Mouse (Mus musculus) forebrain, postnatal 0 days (tissue): Measurements from ENCODE around the gene Vegfa. TPM values are rescaled to one million over a fixed set of nuclear protein-coding genes. Genes with fewer than 3 reads are reported as not detected.

Experiments
- ATAC-seq: fragments of 200-750 bp; cut with Nextera tagmentation; 2 replicates; pipeline ENCODE4 v1.8.0; 2017; ENCODE audit warnings: mild to moderate bottlenecking, moderate library complexity
- DNase-seq: peaks from one replicate; pipeline ENCODE4 v3.0.0-alpha.2; 2015
- H3K27ac ChIP-seq: fragments of 300-500 bp; sonication (generic); 2 replicates; pipeline ENCODE4 v1.5.1; 2014; ENCODE audit warnings: low read depth, mild to moderate bottlenecking, antibody characterized with exemption, low read length, moderate library complexity, mixed read lengths
- H3K27me3 ChIP-seq: fragments of 300-500 bp; sonication (generic); 2 replicates; pipeline ENCODE4 v1.6.1; 2014; ENCODE audit warnings: mild to moderate bottlenecking, low read length, mixed read lengths; ENCODE audit not compliant: insufficient read depth
- H3K36me3 ChIP-seq: fragments of 300-500 bp; sonication (generic); 2 replicates; pipeline ENCODE4 v1.6.1; 2014; ENCODE audit warnings: mild to moderate bottlenecking, moderate library complexity; ENCODE audit not compliant: insufficient read depth
- H3K4me1 ChIP-seq: fragments of 300-500 bp; sonication (generic); 2 replicates; pipeline ENCODE4 v1.6.1; 2014; ENCODE audit warnings: antibody characterized with exemption; ENCODE audit not compliant: insufficient read depth
- H3K4me2 ChIP-seq: fragments of 300-500 bp; sonication (generic); 2 replicates; pipeline ENCODE4 v1.6.1; 2014; ENCODE audit warnings: low read depth, mild to moderate bottlenecking, moderate library complexity
- H3K4me3 ChIP-seq: fragments of 300-500 bp; sonication (generic); 2 replicates; pipeline ENCODE4 v1.5.1; 2014; ENCODE audit warnings: low read depth, low read length, mixed read lengths
- H3K9ac ChIP-seq: fragments of 300-500 bp; sonication (generic); 2 replicates; pipeline ENCODE4 v1.6.1; 2014; ENCODE audit warnings: mild to moderate bottlenecking
- H3K9me3 ChIP-seq: fragments of 300-500 bp; sonication (generic); 2 replicates; pipeline ENCODE4 v1.6.1; 2016; ENCODE audit warnings: low read length
- CTCF ChIP-seq: sonication (generic); IDR thresholded peaks from 2 replicates; pipeline ENCODE4 v1.5.1; 2016; ENCODE audit warnings: antibody characterized with exemption, control low read depth, low read depth
- WGBS: fragments of 180-500 bp; shearing (Covaris S2); extraction: QIAGEN DNeasy Blood & Tissue Kit; methylation state at CpG from one replicate; pipeline ENCODE4 v1.1.7; 2014; 5-methylcytosine and 5-hydroxymethylcytosine counted together
- polyA plus RNA-seq: library from polyadenylated mRNA; unstranded; fragments of >200 nt; fragmentation: Nextera tagmentation; extraction: Ambion mirVana; gene quantifications from 2 replicates; pipeline ENCODE4 v1.2.1, GENCODE M21; 2015
- total RNA-seq: library from RNA; depleted of rRNA; stranded (reverse); fragments of >200 nt; gene quantifications from 2 replicates; pipeline ENCODE4 v1.2.3, GENCODE M21; 2014

The Vegfa gene
- total and polyA plus RNA-seq, 2 experiments from 2014 or later: 2.0 to 96.5 TPM

- DNase-seq (peak; percentile 27), ATAC-seq (no peak)
- 48% methylated on average over 1 of the region's 1 CpGs for WGBS
Observed at GRCm38 (mm10) chr17:45981841-45982240, 50.3 kb downstream of the Vegfa start.

GRCm38 (mm10) chr17:45979025-45979805 is 53.0 kb downstream of the Vegfa start:
- no peak for TF ChIP-seq CTCF
- Histone ChIP-seq H3K36me3 (no peaks in the 10 kb centered on the region), H3K4me3 (no peak overlapping the region), H3K4me2 (no peak overlapping the region), H3K9ac (no peak overlapping the region), H3K27me3 (no peaks in the 10 kb centered on the region), H3K4me1 (no peaks in the 10 kb centered on the region), H3K9me3 (no peaks in the 10 kb centered on the region), H3K27ac (no peak overlapping the region)
- no peak for DNase-seq
- WGBS: 63% methylated on average over 10 of the region's 10 CpGs
- no peak for ATAC-seq

More at GRCm38 (mm10) chr17:45981841-45982240, 50.3 kb downstream of the Vegfa start:
- H3K4me2 ChIP-seq: no peak overlapping the region
- no peak for TF ChIP-seq CTCF
- H3K9ac ChIP-seq: no peak overlapping the region
- H3K36me3 ChIP-seq: no peaks in the 10 kb centered on the region
- no peaks in the 10 kb centered on the region for H3K9me3 ChIP-seq
- H3K4me3 ChIP-seq: no peak overlapping the region
- H3K4me1 ChIP-seq: no peaks in the 10 kb centered on the region
- no peak overlapping the region for H3K27ac ChIP-seq
- no peaks in the 10 kb centered on the region for H3K27me3 ChIP-seq

- 85% methylated on average over 7 of the region's 7 CpGs for WGBS
- TF ChIP-seq CTCF: no peak
- H3K9ac ChIP-seq: no peak overlapping the region
- no peak overlapping the region for H3K27ac ChIP-seq
- no peaks in the 10 kb centered on the region for H3K4me1 ChIP-seq
- H3K9me3 ChIP-seq: no peaks in the 10 kb centered on the region
- DNase-seq (no peak), ATAC-seq (no peak)
- H3K36me3 ChIP-seq: no peaks in the 10 kb centered on the region
- no peaks in the 10 kb centered on the region for H3K27me3 ChIP-seq
- H3K4me3 ChIP-seq: no peak overlapping the region
- H3K4me2 ChIP-seq: no peak overlapping the region
Observed at GRCm38 (mm10) chr17:45974461-45974860, 57.7 kb downstream of the Vegfa start.

- 85% methylated on average over 7 of the region's 7 CpGs for WGBS
- no peaks in the 10 kb centered on the region for H3K27me3 ChIP-seq
- no peaks in the 10 kb centered on the region for H3K9me3 ChIP-seq
- no peak for DNase-seq
- H3K4me3 ChIP-seq: no peak overlapping the region
- no peak overlapping the region for H3K9ac ChIP-seq
- no peak for TF ChIP-seq CTCF
- no peak overlapping the region for H3K27ac ChIP-seq
- no peaks in the 10 kb centered on the region for H3K36me3 ChIP-seq
- no peaks in the 10 kb centered on the region for H3K4me1 ChIP-seq
- ATAC-seq: no peak
- no peak overlapping the region for H3K4me2 ChIP-seq
Observed at GRCm38 (mm10) chr17:45973214-45973613, 59.0 kb downstream of the Vegfa start.

- no peaks in the 10 kb centered on the region for H3K4me1 ChIP-seq
- ATAC-seq: no peak
- H3K27ac ChIP-seq: no peak overlapping the region
- H3K9me3 ChIP-seq: no peaks in the 10 kb centered on the region
- 82% methylated on average over 7 of the region's 7 CpGs for WGBS
- no peak for DNase-seq
- no peak for TF ChIP-seq CTCF
- H3K36me3 ChIP-seq: no peaks in the 10 kb centered on the region
- H3K9ac ChIP-seq: no peak overlapping the region
- no peaks in the 10 kb centered on the region for H3K27me3 ChIP-seq
- H3K4me2 ChIP-seq: no peak overlapping the region
- H3K4me3 ChIP-seq: no peak overlapping the region
Observed at GRCm38 (mm10) chr17:45972405-45972804, 59.8 kb downstream of the Vegfa start.

GRCm38 (mm10) chr17:45971800-45972199 is 60.4 kb downstream of the Vegfa start:
- Histone ChIP-seq H3K27me3 (no peaks in the 10 kb centered on the region), H3K9ac (no peak overlapping the region), H3K4me1 (no peaks in the 10 kb centered on the region), H3K36me3 (no peaks in the 10 kb centered on the region), H3K4me2 (no peak overlapping the region), H3K27ac (no peak overlapping the region), H3K4me3 (no peak overlapping the region), H3K9me3 (no peaks in the 10 kb centered on the region)
- no peak for TF ChIP-seq CTCF
- DNase-seq: no peak
- 89% methylated on average over 6 of the region's 6 CpGs for WGBS
- no peak for ATAC-seq

GRCm38 (mm10) chr17:45970741-45971550 is 61.2 kb downstream of the Vegfa start:
- WGBS: 84% methylated on average over 17 of the region's 17 CpGs
- ATAC-seq: no peak
- H3K27me3 ChIP-seq: no peaks in the 10 kb centered on the region
- H3K4me3 ChIP-seq: no peak overlapping the region
- H3K27ac ChIP-seq: no peak overlapping the region
- no peak for DNase-seq
- H3K9me3 ChIP-seq: no peaks in the 10 kb centered on the region
- TF ChIP-seq CTCF: no peak
- no peak overlapping the region for H3K9ac ChIP-seq
- no peak overlapping the region for H3K4me2 ChIP-seq
- no peaks in the 10 kb centered on the region for H3K4me1 ChIP-seq
- no peaks in the 10 kb centered on the region for H3K36me3 ChIP-seq
